Mouse (Mus musculus): Measurements from ENCODE around the gene Prkd3. TPM values are rescaled to one million over a fixed set of nuclear protein-coding genes. Genes with fewer than 3 reads are reported as not detected.

Gene Prkd3
- polyA plus RNA-seq, 1 experiment from 2014 or later: 19.7 TPM

DNA sequence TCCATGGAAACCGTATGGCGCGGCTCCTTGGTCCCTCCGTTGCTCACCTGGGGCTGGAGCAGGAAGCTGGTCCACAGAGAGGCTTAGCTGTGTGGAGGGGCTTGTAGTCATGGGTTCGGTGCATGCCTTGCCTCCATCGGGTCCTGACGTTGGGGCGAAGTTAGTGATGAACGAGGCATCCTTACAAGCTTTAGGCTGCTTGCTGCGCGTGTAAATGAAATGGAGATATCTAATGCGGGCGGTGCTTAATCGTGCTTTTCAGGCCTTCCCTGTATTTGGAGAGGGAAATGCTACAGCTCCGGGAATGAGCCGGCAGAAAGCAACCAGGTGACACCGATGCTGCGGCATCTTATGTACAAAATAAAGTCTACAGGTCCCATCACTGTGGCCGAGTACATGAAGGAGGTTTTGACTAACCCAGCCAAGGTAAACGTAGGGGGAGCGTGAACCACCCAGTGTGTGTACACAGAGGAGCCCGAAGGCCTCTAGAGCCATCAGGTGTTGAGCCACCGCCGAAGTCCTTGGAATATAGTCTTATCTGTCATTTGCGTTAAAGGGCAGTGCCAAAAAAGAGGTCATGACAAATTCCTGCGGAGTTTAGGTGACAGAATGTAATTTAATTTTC is 83.3 kb downstream of the Prkd3 start:
- DNase-seq: no peak
- Histone ChIP-seq H3K27ac (replicated peaks; ENCODE audit: low read depth, low read length) (peak overlapping the region; percentile 73), H3K4me2 (ENCODE audit: low read length) (peak overlapping the region; percentile 60), H3K4me1 (ENCODE audit: control insufficient read depth, insufficient read depth, low read length) (peaks cover 16% of the 10 kb centered on the region), H3K9ac (replicated peaks; ENCODE audit: low read length) (peak overlapping the region; percentile 75), H3K27me3 (ENCODE audit: control insufficient read depth, insufficient read depth, low read length) (no peaks in the 10 kb centered on the region), H3K36me3 (ENCODE audit: control insufficient read depth, insufficient read depth, low read length) (peaks cover 42% of the 10 kb centered on the region), H3K4me3 (replicated peaks; ENCODE audit: low read depth, low read length) (peak overlapping the region; percentile 87), H3K9me3 (ENCODE audit: control insufficient read depth, low read length) (no peaks in the 10 kb centered on the region)
- WGBS: 8% methylated on average over 26 of the region's 26 CpGs
- peak; percentile 32; the same call in 1 of the 2 replicates for ATAC-seq (ENCODE audit: low FRiP score, low TSS enrichment)

DNA sequence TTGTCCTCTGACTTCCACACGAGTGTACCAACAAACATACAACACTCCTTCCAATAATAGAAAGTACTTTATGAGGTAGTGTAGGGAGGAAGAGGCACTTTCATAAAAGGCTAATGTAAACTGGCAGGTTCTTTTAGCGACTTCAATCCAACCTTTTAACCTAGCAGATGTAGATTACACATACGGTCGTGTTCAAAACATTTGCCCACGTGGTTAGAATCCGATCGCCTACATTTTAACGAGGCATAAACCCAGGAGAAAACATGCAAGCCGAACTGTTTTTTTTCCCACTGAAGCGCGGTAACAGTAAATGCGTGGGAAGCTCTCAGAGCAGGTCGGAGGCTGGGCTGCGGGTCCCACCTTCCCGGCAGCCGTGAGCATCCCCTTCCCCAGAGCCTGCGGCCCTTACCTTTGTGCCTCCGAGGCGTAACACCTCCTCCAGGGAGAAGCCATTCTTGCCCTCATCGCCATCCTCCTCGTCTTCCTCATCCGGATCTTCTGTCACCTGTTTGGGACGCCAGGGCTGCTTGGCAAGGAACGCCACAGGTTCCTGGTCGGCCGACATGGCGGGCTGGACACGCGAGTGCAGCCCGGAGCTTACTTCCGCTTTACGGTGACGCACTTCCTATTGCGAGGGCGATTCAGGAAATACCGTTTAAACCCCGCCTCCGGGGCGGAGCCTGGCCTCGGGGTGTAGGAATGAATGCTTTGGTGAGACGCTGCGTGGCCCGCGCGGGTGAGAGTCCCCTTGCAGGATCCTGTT is 84.0 kb downstream of the Prkd3 start, which contains the start of the genes Cebpz and Ndufaf7:
Gene Cebpz (minus strand): TSS at position 601 of the 763 bp plus-strand sequence.
Gene Ndufaf7 (plus strand): TSS at position 671 of the 763 bp plus-strand sequence.
- peak; percentile 99 for ATAC-seq (ENCODE audit: low FRiP score, low TSS enrichment)

DNA sequence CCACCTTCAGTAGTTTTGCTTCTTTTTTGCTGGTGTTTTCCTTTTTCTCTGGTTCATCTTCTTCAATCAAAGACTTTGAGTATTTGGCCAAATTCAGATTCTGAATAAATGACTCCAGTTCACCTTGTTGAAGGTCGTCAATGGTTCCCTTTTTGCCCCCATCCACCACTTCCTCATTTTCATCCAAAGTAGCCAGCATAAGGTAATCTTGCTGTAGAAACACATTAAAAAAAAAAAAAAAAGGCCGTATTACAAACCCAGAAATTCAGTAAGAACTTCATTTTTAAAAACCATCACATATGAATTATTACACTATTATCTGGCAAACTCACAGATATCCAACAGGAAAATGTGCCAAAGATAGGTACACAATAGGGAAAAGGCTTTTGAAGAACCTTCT is 84.8 kb downstream of the Prkd3 start:
- Histone ChIP-seq H3K36me3 (ENCODE audit: control insufficient read depth, insufficient read depth, low read length) (peaks cover 46% of the 10 kb centered on the region), H3K4me1 (ENCODE audit: control insufficient read depth, insufficient read depth, low read length) (peaks cover 16% of the 10 kb centered on the region), H3K9ac (replicated peaks; ENCODE audit: low read length) (peak overlapping the region; percentile 75; the same call in 1 of the 2 replicates), H3K4me2 (ENCODE audit: low read length) (peak overlapping the region; percentile 60), H3K9me3 (ENCODE audit: control insufficient read depth, low read length) (no peaks in the 10 kb centered on the region), H3K4me3 (replicated peaks; ENCODE audit: low read depth, low read length) (peak overlapping the region; percentile 87), H3K27ac (replicated peaks; ENCODE audit: low read depth, low read length) (no peak overlapping the region), H3K27me3 (ENCODE audit: control insufficient read depth, insufficient read depth, low read length) (no peaks in the 10 kb centered on the region)
- WGBS: 97% methylated on average over 2 of the region's 2 CpGs
- no peak for ATAC-seq (ENCODE audit: low FRiP score, low TSS enrichment)
- no peak for DNase-seq

More for the DNA sequence above, 84.0 kb downstream of the Prkd3 start, which contains the start of the genes Cebpz and Ndufaf7:
- peak within 1 kb of the TSS; percentile 60 for H3K4me2 ChIP-seq (ENCODE audit: low read length)
- no peaks in the 10 kb centered on the region for H3K9me3 ChIP-seq (ENCODE audit: control insufficient read depth, low read length)
- H3K36me3 ChIP-seq (ENCODE audit: control insufficient read depth, insufficient read depth, low read length): peaks cover 42% of the 10 kb centered on the region
- H3K9ac ChIP-seq (replicated peaks; ENCODE audit: low read length): peak within 1 kb of the TSS; percentile 75
- H3K4me3 ChIP-seq (replicated peaks; ENCODE audit: low read depth, low read length): peak within 1 kb of the TSS; percentile 87
- DNase-seq: peak; percentile 100
- WGBS: under 1% methylated on average over 45 of the region's 45 CpGs
- H3K27ac ChIP-seq (replicated peaks; ENCODE audit: low read depth, low read length): peak within 1 kb of the TSS; percentile 73
- H3K27me3 ChIP-seq (ENCODE audit: control insufficient read depth, insufficient read depth, low read length): no peaks in the 10 kb centered on the region
- H3K4me1 ChIP-seq (ENCODE audit: control insufficient read depth, insufficient read depth, low read length): peaks cover 16% of the 10 kb centered on the region

DNA sequence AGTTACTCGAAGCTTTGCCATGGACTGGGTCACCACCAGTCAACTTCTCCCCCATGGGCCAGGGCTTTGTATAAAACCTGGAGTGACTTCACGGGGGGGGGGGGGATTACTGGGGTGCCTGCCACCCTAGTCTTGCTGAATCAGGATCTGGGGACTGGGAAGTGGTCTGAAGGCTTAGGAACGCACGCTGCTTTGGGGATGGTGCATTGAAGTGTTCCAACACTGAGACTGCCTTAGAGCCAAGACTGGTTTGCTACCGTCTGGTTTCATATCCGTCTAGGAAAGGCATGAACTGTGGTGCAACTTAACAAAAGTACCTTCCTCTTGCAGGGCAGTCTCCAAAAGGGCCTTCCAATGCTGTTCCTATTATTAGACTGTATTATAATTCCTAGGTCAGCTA is 102.9 kb downstream of the Prkd3 start:
- Histone ChIP-seq H3K27me3 (ENCODE audit: control insufficient read depth, insufficient read depth, low read length) (no peaks in the 10 kb centered on the region), H3K9me3 (ENCODE audit: control insufficient read depth, low read length) (no peaks in the 10 kb centered on the region), H3K36me3 (ENCODE audit: control insufficient read depth, insufficient read depth, low read length) (peaks cover 42% of the 10 kb centered on the region), H3K4me3 (replicated peaks; ENCODE audit: low read depth, low read length) (peak overlapping the region; percentile 60; the same call in 1 of the 2 replicates), H3K4me1 (ENCODE audit: control insufficient read depth, insufficient read depth, low read length) (peaks cover 13% of the 10 kb centered on the region), H3K9ac (replicated peaks; ENCODE audit: low read length) (no peak overlapping the region), H3K27ac (replicated peaks; ENCODE audit: low read depth, low read length) (no peak overlapping the region), H3K4me2 (ENCODE audit: low read length) (peak overlapping the region; percentile 79)
- 46% methylated on average over 6 of the region's 6 CpGs for WGBS
- ATAC-seq (ENCODE audit: low FRiP score, low TSS enrichment): no peak
- no peak for DNase-seq

DNA sequence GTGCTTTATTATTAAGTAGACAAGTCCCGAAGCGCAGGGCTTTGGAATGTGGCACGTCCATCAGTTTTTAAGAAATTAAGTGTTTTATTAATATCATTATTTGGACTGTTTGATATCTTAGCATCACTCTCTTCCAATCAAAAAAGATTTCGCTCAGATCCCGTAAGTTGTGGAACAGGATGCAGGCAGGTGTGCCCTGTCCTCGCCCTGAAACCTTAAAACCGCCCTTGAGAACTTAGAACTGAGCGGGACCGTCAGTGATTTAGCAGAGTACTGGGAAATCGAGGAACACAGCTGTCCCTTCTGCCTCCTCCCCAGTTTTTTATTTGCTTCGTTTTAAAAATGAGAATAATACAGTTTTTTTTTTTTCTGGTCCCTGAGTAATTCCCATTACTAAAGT is 103.7 kb downstream of the Prkd3 start:
- H3K4me1 ChIP-seq (ENCODE audit: control insufficient read depth, insufficient read depth, low read length): peaks cover 13% of the 10 kb centered on the region
- H3K9ac ChIP-seq (replicated peaks; ENCODE audit: low read length): peak overlapping the region; percentile 70
- H3K27ac ChIP-seq (replicated peaks; ENCODE audit: low read depth, low read length): peak overlapping the region; percentile 78
- peak overlapping the region; percentile 60 for H3K4me3 ChIP-seq (replicated peaks; ENCODE audit: low read depth, low read length)
- H3K4me2 ChIP-seq (ENCODE audit: low read length): peak overlapping the region; percentile 79
- no peaks in the 10 kb centered on the region for H3K9me3 ChIP-seq (ENCODE audit: control insufficient read depth, low read length)
- no peak for DNase-seq
- 0 out of 2 replicates have a peak, but pooled peaks have one; percentile 4 for ATAC-seq (ENCODE audit: low FRiP score, low TSS enrichment)
- H3K36me3 ChIP-seq (ENCODE audit: control insufficient read depth, insufficient read depth, low read length): peaks cover 35% of the 10 kb centered on the region
- no peaks in the 10 kb centered on the region for H3K27me3 ChIP-seq (ENCODE audit: control insufficient read depth, insufficient read depth, low read length)
- 3% methylated on average over 11 of the region's 11 CpGs for WGBS

DNA sequence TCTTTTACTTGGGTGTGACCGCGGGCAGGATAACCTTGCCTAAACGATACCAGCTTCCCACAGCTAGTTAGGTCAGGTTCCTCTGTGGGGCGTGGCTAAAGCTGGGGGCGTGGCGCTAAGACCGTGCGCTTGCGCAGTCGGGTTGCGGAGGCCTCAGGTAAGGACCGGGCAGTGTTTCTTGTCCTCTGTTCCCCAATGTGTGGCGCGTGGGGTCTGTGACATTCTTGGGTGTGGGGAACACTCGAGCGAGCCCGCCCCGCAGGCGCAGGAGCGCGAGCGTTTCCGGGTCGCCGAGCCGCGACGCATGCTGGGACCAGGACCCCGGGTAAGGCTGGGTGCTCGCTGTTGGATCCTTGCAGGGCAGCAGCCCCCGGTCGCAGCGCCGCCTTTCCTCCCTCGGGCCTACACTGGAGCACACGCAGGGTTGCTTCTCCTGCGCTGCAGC is 104.2 kb downstream of the Prkd3 start, which contains the start of gene Cebpzos:
Gene Cebpzos (plus strand): TSS at position 132 of the 445 bp plus-strand sequence.
- H3K27me3 ChIP-seq (ENCODE audit: control insufficient read depth, insufficient read depth, low read length): no peaks in the 10 kb centered on the region
- H3K4me1 ChIP-seq (ENCODE audit: control insufficient read depth, insufficient read depth, low read length): peaks cover 13% of the 10 kb centered on the region
- peak within 1 kb of the TSS; percentile 70 for H3K9ac ChIP-seq (replicated peaks; ENCODE audit: low read length)
- DNase-seq: peak; percentile 94
- WGBS: under 1% methylated on average over 37 of the region's 37 CpGs
- no peaks in the 10 kb centered on the region for H3K9me3 ChIP-seq (ENCODE audit: control insufficient read depth, low read length)
- H3K27ac ChIP-seq (replicated peaks; ENCODE audit: low read depth, low read length): peak within 1 kb of the TSS; percentile 78
- peak within 1 kb of the TSS; percentile 60 for H3K4me3 ChIP-seq (replicated peaks; ENCODE audit: low read depth, low read length)
- H3K4me2 ChIP-seq (ENCODE audit: low read length): peak within 1 kb of the TSS; percentile 79
- H3K36me3 ChIP-seq (ENCODE audit: control insufficient read depth, insufficient read depth, low read length): peaks cover 30% of the 10 kb centered on the region
- peak; percentile 93 for ATAC-seq (ENCODE audit: low FRiP score, low TSS enrichment)

DNA sequence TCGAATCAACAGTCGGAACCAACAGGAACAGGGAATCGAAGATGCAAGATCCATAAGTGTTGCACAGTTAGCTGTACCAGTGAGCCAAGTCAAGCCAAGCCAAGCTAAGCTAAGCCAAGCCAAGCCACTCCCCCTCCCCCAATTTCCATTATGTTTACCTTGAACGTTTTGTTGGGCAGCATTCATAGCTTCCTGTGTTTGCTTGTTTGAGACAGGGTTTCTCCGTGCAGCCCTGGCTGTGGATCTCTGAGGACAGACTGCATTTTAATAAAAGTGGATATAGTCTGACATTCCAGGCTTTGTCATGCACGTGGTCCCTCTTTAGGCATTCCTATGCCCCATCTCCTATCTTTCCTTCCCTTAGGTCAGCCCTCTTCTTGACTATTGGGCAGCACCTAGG is 104.8 kb downstream of the Prkd3 start:
- Histone ChIP-seq H3K4me2 (ENCODE audit: low read length) (peak overlapping the region; percentile 79), H3K27ac (replicated peaks; ENCODE audit: low read depth, low read length) (peak overlapping the region; percentile 78), H3K9me3 (ENCODE audit: control insufficient read depth, low read length) (no peaks in the 10 kb centered on the region), H3K9ac (replicated peaks; ENCODE audit: low read length) (peak overlapping the region; percentile 70), H3K36me3 (ENCODE audit: control insufficient read depth, insufficient read depth, low read length) (peaks cover 25% of the 10 kb centered on the region), H3K4me1 (ENCODE audit: control insufficient read depth, insufficient read depth, low read length) (peaks cover 13% of the 10 kb centered on the region), H3K27me3 (ENCODE audit: control insufficient read depth, insufficient read depth, low read length) (no peaks in the 10 kb centered on the region), H3K4me3 (replicated peaks; ENCODE audit: low read depth, low read length) (peak overlapping the region; percentile 60)
- DNase-seq (peak; percentile 41), ATAC-seq (ENCODE audit: low FRiP score, low TSS enrichment) (0 out of 2 replicates have a peak, but pooled peaks have one; percentile 14)
- 54% methylated on average over 6 of the region's 6 CpGs for WGBS

DNA sequence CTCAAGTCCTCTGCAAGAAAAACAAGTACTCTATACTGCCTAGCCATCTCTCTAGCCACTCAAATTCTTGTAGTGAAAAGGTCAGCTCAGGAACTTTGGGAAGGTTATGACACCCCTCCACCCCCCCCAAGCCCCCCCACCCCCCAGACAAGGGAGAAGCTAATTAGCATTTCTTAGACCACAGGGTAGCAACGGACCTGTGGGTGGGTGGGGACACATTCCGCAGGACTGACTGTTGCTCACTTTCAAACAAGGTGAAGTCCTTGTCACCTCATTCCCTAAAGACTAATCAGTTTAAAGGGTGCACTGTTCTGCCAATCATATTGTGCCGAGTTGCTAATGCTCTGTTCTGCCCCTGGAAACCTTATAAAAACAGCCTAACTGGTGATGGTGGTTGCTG is 106.7 kb downstream of the Prkd3 start:
- DNase-seq: no peak
- 80% methylated on average over 3 of the region's 3 CpGs for WGBS
- Histone ChIP-seq H3K4me2 (ENCODE audit: low read length) (no peak overlapping the region), H3K9ac (replicated peaks; ENCODE audit: low read length) (no peak overlapping the region), H3K36me3 (ENCODE audit: control insufficient read depth, insufficient read depth, low read length) (peaks cover 9% of the 10 kb centered on the region), H3K9me3 (ENCODE audit: control insufficient read depth, low read length) (no peaks in the 10 kb centered on the region), H3K27ac (replicated peaks; ENCODE audit: low read depth, low read length) (no peak overlapping the region), H3K27me3 (ENCODE audit: control insufficient read depth, insufficient read depth, low read length) (no peaks in the 10 kb centered on the region), H3K4me3 (replicated peaks; ENCODE audit: low read depth, low read length) (no peak overlapping the region), H3K4me1 (ENCODE audit: control insufficient read depth, insufficient read depth, low read length) (peaks cover 13% of the 10 kb centered on the region)
- no peak for ATAC-seq (ENCODE audit: low FRiP score, low TSS enrichment)
